Mouse (Mus musculus) 416B (cell line): ENCODE data around the gene Add1.
A peak's percentile ranks its signal among the peaks of the same experiment; 100 is the strongest.

Experiments
- DNase-seq: peaks from one replicate; pipeline ENCODE4 v3.0.0; 2011; ENCODE audit warnings: low read depth

Gene Add1

DNA sequence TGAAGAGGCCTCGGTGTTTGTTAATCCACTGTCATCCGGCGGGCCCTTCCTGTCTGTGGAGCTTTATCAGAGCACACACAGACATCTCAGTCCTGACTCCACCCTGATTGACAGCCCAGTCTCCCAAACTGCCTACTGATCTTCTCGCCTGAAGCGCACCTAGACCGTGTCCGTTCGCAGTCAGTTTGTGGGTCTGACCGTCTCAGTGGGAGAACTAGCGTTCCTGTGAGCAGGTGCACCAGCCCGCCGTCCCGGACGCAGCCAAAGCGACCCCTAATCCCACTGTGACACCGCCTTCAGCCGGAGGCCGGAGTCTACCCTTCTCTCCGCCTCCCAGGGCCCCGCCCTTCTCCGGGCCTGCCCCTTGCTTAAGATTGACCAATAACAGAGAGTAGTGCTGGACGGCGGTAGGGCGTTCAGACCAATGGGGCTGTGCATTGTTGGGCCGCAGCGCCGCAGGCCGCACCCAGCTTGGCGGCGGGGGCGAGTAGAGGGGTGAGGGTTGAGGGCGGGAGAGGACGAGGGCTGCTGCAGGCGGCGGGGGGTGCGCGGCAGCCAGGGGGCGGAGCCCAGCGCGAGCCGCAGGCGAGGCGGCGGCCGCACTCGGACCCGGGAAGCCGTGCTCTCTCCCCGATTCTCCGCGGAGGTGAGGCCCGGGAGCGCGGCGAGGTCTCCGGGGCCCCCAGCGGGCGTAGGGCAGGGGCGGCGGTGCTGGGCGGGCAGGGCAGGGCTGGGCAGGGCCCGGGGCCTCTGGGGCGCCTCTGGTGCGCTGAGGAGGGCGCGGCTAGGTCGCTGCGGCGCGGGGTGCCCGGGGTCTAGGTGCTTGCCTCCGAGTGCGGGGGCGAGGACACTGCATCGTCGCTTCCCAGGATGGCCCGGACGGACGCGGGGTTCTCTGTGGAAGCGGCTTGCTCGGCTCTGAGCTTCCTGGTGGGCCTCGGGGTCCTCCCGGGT is at the start of gene Add1:
Add1 (plus strand) TSS at position 397 of the 954 bp plus-strand sequence.
- peak; percentile 98 for DNase-seq

DNA sequence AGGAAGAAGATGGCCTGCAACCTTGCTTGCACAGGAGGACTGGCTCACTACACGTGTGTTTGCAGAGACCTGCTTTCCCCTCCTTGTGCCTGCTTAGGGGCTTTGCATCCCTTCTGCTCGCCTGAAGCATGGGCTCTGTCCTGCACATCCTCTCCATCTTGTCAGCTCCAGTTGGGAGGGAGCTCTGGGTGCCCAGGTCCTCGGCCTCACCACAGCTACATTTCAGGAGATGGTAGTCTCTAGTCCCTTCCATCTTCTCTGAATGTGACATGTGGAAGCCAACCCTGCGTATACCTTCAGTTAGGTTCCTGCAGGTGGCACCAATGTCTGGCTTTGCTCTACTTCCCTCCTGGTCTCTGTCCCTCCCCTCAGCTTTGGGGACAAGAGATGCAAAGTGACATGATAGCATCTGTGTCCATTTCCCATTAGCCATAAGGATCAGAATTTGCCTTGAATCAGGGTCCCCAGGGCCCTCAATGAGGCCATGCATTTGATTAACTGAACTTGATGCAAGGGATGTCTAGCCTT is 49.4 kb upstream of the Add1 start:
- DNase-seq: peak; percentile 70

DNA sequence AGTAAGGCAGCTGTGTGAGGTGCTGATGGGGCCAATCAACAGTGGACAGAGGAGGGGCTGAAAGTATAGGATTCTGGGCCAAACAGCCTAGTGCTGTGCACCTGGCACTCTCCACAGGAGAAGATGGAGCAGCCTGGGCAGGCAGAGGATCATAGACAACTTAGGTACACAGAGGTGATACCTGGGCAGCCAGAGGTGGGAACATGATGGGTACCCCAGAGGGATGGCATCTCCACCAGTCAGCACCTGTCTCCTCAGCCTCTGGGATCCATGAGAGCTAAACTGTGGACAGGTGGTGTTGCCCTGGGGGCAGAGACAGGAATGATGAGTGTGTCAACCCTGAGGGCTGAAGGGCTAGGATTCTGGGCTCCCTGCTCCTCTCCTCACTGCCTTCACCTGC is 49.0 kb upstream of the Add1 start:
- no peak for DNase-seq

DNA sequence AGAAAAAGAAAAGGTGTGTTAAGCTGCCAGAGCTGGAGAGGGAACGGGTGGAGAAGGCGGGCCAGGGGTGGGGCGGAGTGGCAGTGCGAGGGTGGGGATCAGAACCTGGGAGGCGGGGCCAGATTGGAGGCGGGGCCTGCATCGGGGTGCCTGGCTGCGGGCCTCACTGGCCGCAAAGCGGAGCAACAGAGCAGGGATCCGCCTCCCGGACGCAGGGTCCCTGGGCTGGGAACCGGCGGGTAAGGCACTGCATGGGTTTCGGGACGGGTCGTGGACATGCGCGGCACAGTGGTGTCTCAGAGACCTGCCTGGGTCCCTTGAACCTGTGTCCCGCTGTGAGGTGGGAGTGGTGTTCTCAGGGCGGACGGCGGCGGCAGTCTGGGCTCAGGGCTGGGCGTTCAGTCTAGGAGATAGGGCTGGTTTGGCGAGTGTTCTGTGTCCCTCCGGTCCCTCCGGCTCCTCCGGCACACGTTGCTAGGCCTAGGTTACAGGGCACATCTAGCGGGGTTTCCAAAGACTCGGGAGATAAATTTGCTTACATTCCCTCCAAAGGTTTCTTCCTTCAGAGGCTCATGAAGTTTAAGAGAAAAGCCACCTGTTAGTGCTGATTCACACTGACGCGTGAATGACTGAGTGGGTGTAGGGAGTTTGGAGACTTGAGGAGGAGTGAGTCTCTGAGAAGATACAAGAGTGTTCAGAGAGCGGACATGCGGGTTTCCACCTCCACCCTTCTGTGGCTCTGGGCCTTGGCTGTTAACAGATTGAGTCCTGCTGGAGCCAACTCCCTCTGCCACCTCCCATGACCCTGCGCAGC is 47.6 kb upstream of the Add1 start, which contains the start of gene Sh3bp2:
Sh3bp2 (plus strand) TSS at position 176 of the 814 bp plus-strand sequence.
- DNase-seq: peak; percentile 90

DNA sequence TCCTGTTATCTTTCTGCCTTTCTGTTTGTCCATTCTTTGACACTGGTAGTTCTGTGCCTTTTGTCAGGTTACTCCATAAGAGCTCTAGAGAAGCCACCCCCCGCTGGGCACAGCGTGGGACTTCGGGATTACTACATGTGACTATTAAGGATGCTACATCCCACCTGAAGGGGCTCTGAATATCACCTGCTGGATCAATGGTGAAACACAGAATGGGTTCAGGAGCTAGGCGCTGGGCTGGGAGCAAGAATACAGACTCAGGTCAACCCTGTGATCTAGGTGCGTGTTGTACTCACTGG is 47.0 kb upstream of the Add1 start:
- no peak for DNase-seq

DNA sequence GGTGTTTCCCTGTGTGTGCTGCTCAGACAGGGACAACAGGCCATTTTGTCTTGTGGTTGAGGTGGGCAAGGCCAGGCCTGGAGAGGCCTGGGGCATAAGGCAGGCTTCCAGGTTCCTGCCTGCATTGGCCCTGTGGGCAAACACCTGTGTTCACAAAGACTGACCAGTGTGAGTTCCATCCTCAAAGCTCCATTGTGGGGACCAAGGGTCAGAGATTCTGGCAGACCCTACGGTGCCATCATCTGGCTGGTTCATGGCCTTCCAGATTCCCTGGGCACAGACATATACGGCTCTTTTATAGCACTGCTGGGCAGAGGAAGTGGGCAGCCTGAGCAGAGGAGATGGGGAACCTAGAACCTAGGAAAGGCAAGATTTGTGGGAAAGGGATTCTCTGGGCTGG is 46.1 kb upstream of the Add1 start:
- DNase-seq: no peak

DNA sequence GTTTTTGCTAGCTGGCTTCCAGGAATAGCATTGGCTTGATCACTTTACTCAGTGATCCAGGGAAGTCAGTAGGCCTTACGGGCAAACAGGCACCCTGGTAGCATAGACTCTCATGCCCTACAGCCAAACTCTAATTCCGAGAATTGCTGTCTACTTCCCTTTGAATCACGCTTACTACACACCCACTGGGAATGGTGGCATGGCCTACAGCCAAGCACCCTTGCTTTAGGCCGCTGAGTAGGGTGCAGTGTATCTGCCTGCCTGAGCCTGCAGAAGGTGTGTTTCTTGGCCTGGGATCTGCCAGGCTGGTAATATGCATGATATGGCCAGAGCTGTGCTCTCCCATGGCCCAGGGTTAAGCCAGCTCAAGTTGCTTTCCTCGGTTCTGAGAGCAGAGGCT is 44.7 kb upstream of the Add1 start:
- DNase-seq: no peak

DNA sequence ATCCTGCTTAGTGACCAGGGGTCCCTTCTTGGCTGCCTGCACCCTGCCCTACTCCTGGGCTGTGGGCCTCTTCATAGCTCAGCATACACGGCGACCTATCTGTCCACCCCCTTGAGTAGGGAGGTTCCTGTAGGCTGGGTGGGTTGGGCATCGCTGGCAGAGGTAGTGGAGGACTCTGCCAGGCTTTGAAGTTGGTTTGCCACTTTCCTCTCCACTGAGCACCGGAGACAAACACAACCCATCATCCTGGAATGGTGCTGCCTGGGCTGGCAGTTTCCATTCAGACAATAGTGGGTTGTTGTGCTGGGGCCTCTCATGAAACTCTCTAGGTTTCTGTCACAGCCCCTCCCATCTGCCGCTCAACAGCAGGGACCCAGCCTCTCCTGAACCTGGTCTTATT is 43.3 kb upstream of the Add1 start:
- no peak for DNase-seq

DNA sequence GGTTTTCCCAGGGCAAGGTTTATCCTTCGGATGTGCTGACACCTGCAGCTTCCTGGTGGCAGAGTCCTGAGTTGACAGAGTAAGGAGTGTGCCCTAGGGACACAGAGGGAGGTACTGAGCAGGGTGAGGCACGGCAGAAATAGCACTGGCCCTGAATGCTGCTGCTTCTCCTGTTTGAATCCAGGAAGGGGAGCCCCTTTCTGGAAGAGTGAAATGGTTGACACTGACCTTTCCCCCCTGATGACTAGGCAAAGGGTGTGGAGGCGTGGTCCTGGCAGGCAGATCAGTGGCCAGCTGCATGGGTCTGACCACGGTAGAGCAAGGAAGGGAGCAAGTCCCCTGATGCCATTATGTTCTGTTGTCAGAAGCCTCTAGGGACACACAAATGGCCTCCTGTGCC is 42.8 kb upstream of the Add1 start:
- peak; percentile 44 for DNase-seq

DNA sequence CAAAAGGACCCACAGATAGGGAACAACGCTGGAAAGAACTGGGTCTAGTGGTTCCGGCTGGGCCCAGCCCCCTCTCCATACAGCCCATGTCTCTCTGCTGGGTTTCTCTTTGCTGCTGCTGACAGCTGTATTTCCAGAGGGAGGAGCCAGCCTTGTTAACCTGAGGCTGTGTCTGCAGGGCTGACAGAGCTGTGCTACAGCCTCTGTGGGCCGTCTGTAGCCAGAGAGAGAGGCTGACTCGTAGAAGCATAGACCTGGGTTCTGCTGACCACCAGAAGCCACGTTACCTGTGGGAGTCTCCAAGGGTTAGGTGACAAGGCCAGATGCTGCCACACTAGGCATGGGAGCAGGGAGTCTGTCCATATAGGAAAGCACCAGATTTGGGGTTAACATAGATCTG is 40.4 kb upstream of the Add1 start:
- no peak for DNase-seq

DNA sequence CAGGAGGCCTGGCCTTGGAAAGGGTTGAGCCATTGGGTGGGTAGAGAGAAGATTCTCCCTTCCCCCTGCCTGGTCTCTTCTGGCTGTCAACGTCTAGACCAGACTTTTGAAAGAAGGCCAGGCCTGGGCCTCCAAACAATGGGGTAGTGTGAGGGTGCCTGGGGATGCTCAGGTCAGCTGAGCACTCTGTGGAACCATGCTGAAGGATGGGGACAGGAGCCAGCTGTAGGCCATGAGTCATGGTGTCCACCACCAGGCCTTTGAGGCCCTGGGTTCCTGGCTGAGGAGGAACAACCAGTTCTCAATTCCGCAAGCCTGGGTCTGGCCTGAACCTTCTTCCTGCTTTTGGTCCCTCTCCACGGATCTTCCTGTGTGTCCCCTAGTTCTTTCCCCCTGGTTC is 39.6 kb upstream of the Add1 start:
- DNase-seq: peak; percentile 60

DNA sequence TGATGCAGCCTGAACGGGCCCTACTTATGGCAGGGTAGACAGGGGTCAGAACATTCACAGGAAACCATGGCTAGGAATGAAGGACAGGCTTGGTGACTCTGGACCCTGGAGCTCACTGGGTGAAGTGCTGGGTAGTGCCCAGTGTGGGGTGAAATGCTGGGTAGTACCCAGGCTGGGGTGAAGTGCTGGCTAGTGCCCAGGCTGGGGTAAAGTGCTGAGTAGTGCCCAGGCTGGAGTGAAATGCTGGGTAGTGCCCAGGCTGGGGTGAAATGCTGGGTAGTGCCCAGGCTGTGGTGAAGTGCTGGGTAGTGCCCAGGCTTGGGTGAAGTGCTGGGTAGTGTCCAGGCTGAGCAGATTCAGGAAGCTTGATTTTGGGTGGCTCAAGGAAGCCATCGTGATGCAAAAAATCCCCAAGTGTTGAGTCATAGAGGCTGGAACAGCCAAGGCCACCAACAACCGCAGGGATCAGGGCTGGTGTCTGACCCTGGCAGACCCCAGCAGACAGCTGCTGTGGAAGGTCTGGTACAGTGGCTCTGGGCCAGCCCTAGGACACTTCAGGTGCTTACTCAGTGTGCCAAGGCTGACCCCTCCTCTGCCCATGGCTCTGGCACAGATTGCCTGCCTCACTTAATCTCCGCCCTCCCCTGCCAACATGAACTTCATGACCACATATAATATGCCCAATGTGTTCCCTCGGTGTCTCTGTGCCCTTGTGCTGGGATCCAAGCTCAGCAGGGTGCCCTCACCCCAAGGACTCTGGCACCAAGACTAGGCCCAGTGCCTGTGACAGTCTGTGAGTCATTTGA is 38.5 kb upstream of the Add1 start:
- peak; percentile 96 for DNase-seq

DNA sequence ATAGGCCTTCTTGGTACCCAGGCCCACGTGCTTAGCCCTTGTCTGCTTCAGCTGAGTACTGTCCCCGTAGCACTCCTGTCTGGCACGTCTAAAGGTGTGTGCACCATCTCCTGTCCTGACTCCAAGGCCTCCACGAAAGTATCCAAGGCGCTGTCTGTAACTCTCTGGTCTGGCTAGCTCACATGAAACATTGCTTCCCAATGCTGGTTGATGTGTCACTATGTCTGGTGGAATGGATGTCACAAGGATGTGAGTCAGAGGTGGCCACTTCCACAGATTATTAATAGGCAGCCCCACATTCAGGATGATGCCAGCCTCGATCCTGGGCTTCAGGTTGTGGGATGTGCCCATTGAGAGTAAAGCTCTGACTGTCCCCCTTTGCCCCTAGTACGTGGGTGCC is 37.6 kb upstream of the Add1 start:
- peak; percentile 80 for DNase-seq

DNA sequence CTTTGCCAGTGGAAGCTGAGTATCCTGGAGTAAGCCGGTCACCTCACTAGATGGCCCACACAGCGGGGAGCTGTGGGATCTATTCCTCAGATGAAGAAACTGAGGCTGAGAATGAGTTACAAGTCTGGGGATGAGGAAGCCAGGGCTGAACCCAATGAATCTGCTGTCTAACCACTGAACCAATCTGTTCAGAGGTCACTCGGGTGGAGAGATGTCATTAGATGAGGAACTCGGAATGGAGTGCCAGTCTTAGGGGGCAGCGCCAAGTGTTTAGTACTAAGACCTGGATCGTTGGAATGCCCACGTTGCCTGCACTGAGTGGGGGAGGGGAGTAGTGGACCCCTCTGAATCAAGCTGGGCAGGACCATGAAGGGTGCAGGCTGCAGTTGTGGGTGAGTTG is 35.4 kb upstream of the Add1 start:
- no peak for DNase-seq

DNA sequence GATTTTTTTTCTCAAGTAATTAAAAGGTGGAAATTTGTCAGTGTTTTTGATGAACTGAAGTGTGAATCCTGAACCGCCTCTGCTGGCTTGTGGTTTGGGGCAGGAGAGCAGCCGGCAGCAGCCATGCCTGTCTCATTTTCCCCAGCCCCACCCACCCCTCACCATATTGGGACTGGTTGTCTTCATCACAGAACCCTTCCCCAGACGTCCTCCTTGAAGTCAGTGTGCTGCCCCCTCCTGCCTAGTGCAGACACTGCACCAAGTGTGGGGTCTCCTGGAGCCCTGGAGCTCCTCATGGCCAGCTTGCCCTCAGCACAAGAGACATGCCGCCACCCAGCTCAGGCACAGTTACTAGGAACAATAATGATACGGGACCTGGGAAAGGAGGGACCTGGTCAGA is 34.9 kb upstream of the Add1 start:
- DNase-seq: peak; percentile 48

DNA sequence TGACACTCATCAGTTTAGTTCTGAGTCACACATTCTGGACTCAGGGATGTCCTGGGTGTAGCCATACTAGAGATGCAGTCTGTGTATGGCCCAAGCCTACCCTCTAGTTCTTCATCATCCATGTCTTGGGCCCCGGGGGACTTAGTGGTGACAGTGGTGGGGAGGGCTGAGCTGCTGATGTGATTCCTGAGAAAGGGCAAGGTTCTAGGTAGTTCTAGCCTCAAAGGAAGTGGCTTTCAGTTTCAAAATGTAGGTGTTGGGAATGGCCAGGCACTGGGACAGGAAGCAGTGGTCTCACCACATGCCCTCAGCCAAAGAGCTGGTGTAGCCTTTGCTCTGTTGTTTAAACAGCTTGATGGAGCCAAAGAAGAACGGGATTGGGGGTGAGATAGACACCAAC is 34.3 kb upstream of the Add1 start:
- DNase-seq: peak; percentile 53

DNA sequence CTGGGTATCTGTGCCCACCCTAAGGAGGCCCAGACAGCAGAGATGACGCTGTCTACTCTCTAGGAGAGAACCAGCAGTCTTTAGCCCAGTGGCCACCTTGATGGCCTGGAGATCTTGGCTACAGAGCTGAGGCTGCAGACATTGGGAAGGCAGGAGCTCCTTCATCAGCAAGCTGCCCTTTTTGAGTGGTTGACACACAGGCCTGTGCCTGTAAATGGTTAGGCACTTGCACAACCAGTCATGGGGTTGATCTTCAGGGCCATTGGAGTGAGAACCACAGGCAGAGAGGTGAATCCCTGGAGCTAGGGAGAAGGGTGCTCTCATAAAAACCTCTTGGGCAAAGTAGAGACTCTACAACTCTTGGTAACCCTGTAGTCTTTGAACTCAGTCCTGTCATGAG is 31.3 kb upstream of the Add1 start:
- peak; percentile 29 for DNase-seq

DNA sequence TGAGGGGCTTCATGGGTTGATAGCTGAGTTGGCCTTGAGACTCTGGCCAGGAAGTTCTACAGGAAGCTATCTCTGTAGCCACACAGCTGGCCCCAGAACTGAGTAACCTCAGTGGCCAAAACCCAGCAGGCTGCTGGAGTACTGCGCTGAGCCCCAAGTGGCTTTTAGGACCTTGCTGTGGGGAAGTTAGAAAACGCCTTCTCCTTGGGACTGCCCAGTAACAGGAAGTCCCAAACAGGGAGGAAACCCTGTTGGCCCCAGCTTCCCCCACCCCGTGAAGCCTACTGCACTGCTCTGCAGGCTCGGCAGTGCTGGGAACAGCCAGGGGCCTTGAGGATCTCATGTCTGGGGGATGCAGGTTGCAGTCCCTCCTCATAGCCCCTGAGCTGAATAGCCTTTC is 30.4 kb upstream of the Add1 start:
- DNase-seq: peak; percentile 94

DNA sequence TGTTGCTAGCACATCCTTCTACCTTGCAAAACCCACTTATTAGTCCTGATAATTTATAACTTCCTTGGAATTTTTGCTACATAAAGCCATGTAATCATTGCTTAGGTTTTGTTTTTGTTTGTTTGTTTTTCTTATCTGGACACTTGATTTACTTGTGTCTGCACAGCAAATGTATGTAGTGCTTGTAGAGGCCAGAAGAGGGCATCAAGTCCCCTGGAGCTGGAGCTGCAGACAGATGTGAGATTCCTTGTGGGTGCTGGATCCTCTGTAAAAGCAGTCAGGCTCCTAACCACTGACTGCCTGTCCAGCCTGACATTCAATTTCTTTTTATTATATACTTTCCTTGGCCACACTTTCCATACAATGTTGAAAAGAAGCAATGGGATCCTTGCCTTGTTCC is 26.1 kb upstream of the Add1 start:
- peak; percentile 76 for DNase-seq

DNA sequence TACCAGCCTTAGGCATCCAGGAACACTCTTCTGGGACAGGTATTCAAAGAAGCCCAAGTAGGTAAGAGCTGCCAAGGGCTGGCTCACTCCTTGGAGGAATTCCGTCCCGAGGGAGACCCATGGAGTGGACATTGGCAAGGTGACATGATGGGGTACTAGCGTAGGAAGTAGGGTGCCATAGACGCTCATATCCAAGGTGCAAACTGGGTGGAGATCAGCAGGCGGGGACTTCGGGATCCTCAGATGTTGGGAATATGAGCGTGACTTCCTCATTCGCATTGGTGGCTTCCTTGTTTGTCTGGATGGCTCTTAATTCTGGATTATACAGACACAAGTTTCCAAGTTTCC is 24.4 kb upstream of the Add1 start:
- DNase-seq: no peak

DNA sequence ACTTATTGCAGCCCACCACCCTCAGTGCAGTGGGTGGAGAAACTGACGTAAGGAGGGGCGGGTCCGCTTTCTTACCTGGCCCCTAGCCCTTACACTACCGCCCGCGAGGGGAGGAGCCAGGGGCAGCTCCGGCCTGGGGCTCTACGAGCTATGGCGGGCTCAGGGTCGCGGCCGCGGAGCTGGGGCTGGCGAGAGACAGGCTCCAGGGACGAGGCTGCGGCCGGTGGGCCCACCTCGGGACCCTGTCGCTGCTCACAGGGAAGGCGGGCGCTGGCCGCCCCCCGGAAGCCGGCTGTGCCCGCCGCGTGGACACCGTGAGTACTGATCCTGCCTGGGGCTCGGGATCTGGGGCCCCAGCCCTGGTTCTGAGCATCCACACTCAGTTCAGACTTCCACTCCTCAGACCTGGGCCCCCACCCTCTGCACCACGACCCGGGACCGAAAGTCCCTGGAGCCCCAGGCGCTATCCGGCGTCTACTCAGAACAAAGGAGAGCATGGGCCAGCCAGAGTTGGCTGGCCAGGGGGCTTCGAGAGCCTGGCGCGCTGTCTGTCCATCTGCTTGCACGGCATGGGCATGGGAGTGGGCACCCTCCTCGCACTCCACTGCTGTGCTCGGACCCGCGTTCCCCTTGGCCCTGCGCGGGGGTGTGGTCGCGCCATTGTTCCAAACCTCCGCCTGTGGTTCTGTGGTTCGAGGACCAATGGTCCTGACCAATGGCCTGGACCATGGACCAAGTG is 23.8 kb upstream of the Add1 start:
- DNase-seq: no peak

DNA sequence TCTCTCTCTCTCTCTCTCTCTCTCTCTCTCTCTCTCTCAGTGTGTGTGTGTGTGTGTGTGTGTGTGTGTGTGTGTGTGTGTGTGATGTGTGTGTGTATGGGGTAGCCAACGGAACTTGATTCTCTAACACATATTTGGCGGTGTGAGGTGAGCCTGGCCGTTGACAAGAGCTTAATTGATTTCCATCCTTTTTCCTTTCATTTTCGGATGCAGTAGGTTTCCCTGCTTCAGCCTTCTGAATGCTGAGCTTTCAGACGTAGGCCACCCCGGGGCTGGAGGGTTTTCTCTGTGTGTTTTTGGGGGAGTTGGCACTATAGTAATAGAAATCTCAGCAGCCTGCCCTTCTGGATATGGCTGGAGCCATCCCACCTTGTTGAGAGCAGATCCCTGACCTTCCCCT is 23.2 kb upstream of the Add1 start:
- DNase-seq: no peak
